Mouse (Mus musculus) cortical plate, adult 2 months (tissue): ENCODE measurements around the gene Antxr1.

ENCODE experiments used
- CTCF ChIP-seq: fragments of 200-500 bp; IDR thresholded peaks from 2 replicates; pipeline ENCODE4 v1.5.1; 2011; ENCODE audit warnings: mild to moderate bottlenecking, control low read depth, low read length; ENCODE audit not compliant: insufficient read depth; ENCODE audit errors: extremely low read depth
- POLR2A ChIP-seq: fragments of 200-500 bp; IDR thresholded peaks from 2 replicates; pipeline ENCODE4 v1.6.1; 2011; ENCODE audit warnings: mild to moderate bottlenecking, low read length, control low read depth; ENCODE audit not compliant: insufficient read depth; ENCODE audit errors: extremely low read depth

- no peak for TF ChIP-seq POLR2A
- no peak for TF ChIP-seq CTCF
Observed at GRCm38 (mm10) chr6:87115981-87116380, 219.6 kb downstream of the Antxr1 start.
